Mouse (Mus musculus): Measurements from ENCODE around the gene Klf16. TPM values are rescaled to one million over a fixed set of nuclear protein-coding genes. Genes with fewer than 3 reads are reported as not detected.

Klf16 gene
- total and polyA plus RNA-seq, 3 experiments, result 14.1 to 94.0 (median 38.2) TPM

DNA sequence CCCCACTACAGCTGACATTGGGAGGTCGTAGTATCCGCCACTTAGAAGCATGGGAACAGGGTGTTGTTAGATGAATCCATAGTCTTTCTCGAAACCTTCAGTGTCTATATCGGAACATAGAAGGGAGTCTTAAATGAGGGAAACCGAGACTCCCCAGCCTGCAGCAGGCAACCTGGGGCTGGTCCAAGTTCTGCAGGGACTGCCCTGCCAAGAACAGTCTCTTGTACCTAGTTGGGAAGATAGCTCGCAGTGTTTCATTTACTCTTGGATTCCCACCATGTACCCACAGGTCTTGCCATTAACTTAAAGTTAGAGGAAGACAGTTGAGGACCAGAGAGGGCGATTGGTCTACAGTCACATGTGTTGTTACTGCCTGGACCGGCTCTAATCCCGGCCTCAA is 43.2 kb upstream of the Klf16 start:
- no peak overlapping the region for H3K9ac ChIP-seq (ENCODE audit: insufficient read depth, low read depth)
- H3K27ac ChIP-seq (ENCODE audit: insufficient read depth, low read depth), result no peak overlapping the region
- in situ Hi-C loops (cut with MboI; ENCODE audit: low pct_ligation_motif_present, low pct_unique_long_range_greater_than_20kb, low sequenced_read_pairs), result no loop called here
- peaks cover 13 to 30% of the 10 kb centered on the region in 2 experiments for H3K36me3 ChIP-seq (replicated peaks in 1 of 2; ENCODE audit: control insufficient read depth in 1 of 2, insufficient read depth in 1 of 2, low read length in 1 of 2)
- no peak for DNase-seq (ENCODE audit: extremely low read depth)
- no peaks in the 10 kb centered on the region for H3K9me3 ChIP-seq (replicated peaks; ENCODE audit: low read length)
- dilution Hi-C loops (cut with MboI; ENCODE audit: extremely low pct_ligation_motif_present, extremely low pct_unique_long_range_greater_than_20kb, low sequenced_read_pairs), result no loop called here
- no peak overlapping the region for H3K4me2 ChIP-seq (ENCODE audit: insufficient read depth, low read depth, poor library complexity, severe bottlenecking)
- H3K4me3 ChIP-seq (replicated peaks in 1 of 3; ENCODE audit: low read depth in 2 of 3, low read length in 2 of 3, poor library complexity in 1 of 3), result no peak overlapping the region
- peaks cover 18 to 29% of the 10 kb centered on the region in 2 experiments for H3K4me1 ChIP-seq (ENCODE audit: control insufficient read depth in 1 of 2, insufficient read depth in 2 of 2)
- no peaks in the 10 kb centered on the region for H3K27me3 ChIP-seq (replicated peaks)
- H3K79me2 ChIP-seq (replicated peaks; ENCODE audit: control insufficient read depth, extremely low read depth, insufficient read depth, poor library complexity, severe bottlenecking), result peaks cover 18% of the 10 kb centered on the region
- TF ChIP-seq NELFE (IDR thresholded peaks at IDR 0.05; ENCODE audit: low read depth, low read length), result no peak
- no peak for TF ChIP-seq EP300 (IDR thresholded peaks at IDR 0.05; ENCODE audit: low read length)
- TF ChIP-seq MAFK (IDR thresholded peaks at IDR 0.05; ENCODE audit: insufficient replicate concordance, low read length), result no peak
- TF ChIP-seq MAX (IDR thresholded peaks at IDR 0.05; ENCODE audit: low read length), result no peak
- TF ChIP-seq HCFC1 (IDR thresholded peaks at IDR 0.05; ENCODE audit: low read depth, low read length), result no peak
- no peak for TF ChIP-seq GABPA (IDR thresholded peaks at IDR 0.05; ENCODE audit: insufficient replicate concordance, low read depth, low read length)
- TF ChIP-seq TCF12 (IDR thresholded peaks at IDR 0.05; ENCODE audit: low read depth, low read length), result no peak
- TF ChIP-seq ETS1 (conservative IDR thresholded peaks at IDR 0.05; ENCODE audit: low read depth, low read length), result no peak
- no peak for TF ChIP-seq KAT2A (IDR thresholded peaks at IDR 0.05; ENCODE audit: insufficient replicate concordance, low read length)
- TF ChIP-seq UBTF (IDR thresholded peaks at IDR 0.05; ENCODE audit: low read depth, low read length), result no peak
- TF ChIP-seq PAX5 (IDR thresholded peaks at IDR 0.05; ENCODE audit: low read length), result no peak
- TF ChIP-seq MEF2A (IDR thresholded peaks at IDR 0.05; ENCODE audit: borderline replicate concordance, low read depth, low read length), result no peak
- TF ChIP-seq SIN3A (IDR thresholded peaks at IDR 0.05; ENCODE audit: low read length), result no peak
- TF ChIP-seq ZC3H11A (IDR thresholded peaks at IDR 0.05; ENCODE audit: low read depth, low read length), result no peak
- TF ChIP-seq NRF1 (IDR thresholded peaks at IDR 0.05; ENCODE audit: low read depth, low read length), result no peak
- TF ChIP-seq ELF1 (IDR thresholded peaks at IDR 0.05; ENCODE audit: low read depth, low read length), result no peak
- TF ChIP-seq CHD2 (IDR thresholded peaks at IDR 0.05; ENCODE audit: low read length), result no peak
- TF ChIP-seq MYC (IDR thresholded peaks at IDR 0.05; ENCODE audit: low read depth, low read length), result no peak
- TF ChIP-seq ZMIZ1 (IDR thresholded peaks at IDR 0.05; ENCODE audit: low read depth, low read length), result no peak

- in situ Hi-C loops (cut with MboI; ENCODE audit: low pct_ligation_motif_present, low pct_unique_long_range_greater_than_20kb, low sequenced_read_pairs), result no loop called here
- dilution Hi-C loops (cut with MboI; ENCODE audit: extremely low pct_ligation_motif_present, extremely low pct_unique_long_range_greater_than_20kb, low sequenced_read_pairs), result no loop called here
- H3K9me3 ChIP-seq (replicated peaks; ENCODE audit: low read length), result no peaks in the 10 kb centered on the region
- no peak overlapping the region for H3K27ac ChIP-seq (ENCODE audit: insufficient read depth, low read depth)
- no peak for DNase-seq (ENCODE audit: extremely low read depth)
- H3K9ac ChIP-seq (ENCODE audit: insufficient read depth, low read depth), result no peak overlapping the region
- no peak overlapping the region for H3K4me2 ChIP-seq (ENCODE audit: insufficient read depth, low read depth, poor library complexity, severe bottlenecking)
- H3K79me2 ChIP-seq (replicated peaks; ENCODE audit: control insufficient read depth, extremely low read depth, insufficient read depth, poor library complexity, severe bottlenecking), result peaks cover 14% of the 10 kb centered on the region
- no peak overlapping the region for H3K4me3 ChIP-seq (replicated peaks in 1 of 3; ENCODE audit: low read depth in 2 of 3, low read length in 2 of 3, poor library complexity in 1 of 3)
- TF ChIP-seq ETS1 (conservative IDR thresholded peaks at IDR 0.05; ENCODE audit: low read depth, low read length) (no peak), ELF1 (IDR thresholded peaks at IDR 0.05; ENCODE audit: low read depth, low read length) (no peak), CHD2 (IDR thresholded peaks at IDR 0.05; ENCODE audit: low read length) (no peak), ZMIZ1 (IDR thresholded peaks at IDR 0.05; ENCODE audit: low read depth, low read length) (no peak), RAD21 (IDR thresholded peaks at IDR 0.05; ENCODE audit: low read depth, low read length) (no peak), SIN3A (IDR thresholded peaks at IDR 0.05; ENCODE audit: low read length) (no peak), MAFK (IDR thresholded peaks at IDR 0.05; ENCODE audit: insufficient replicate concordance, low read length) (no peak), UBTF (IDR thresholded peaks at IDR 0.05; ENCODE audit: low read depth, low read length) (no peak), MXI1 (IDR thresholded peaks at IDR 0.05; ENCODE audit: low read depth, low read length) (no peak), KAT2A (IDR thresholded peaks at IDR 0.05; ENCODE audit: insufficient replicate concordance, low read length) (no peak), MEF2A (IDR thresholded peaks at IDR 0.05; ENCODE audit: borderline replicate concordance, low read depth, low read length) (no peak), GABPA (IDR thresholded peaks at IDR 0.05; ENCODE audit: insufficient replicate concordance, low read depth, low read length) (no peak), NRF1 (IDR thresholded peaks at IDR 0.05; ENCODE audit: low read depth, low read length) (no peak), MAZ (IDR thresholded peaks at IDR 0.05; ENCODE audit: low read depth, low read length) (no peak), ZKSCAN1 (IDR thresholded peaks at IDR 0.05; ENCODE audit: borderline replicate concordance, low read depth, low read length) (no peak), E2F4 (IDR thresholded peaks at IDR 0.05; ENCODE audit: insufficient replicate concordance, low read depth, low read length) (no peak), TBP (conservative IDR thresholded peaks at IDR 0.05; ENCODE audit: low read depth, low read length) (no peak), POLR2AphosphoS2 (IDR thresholded peaks at IDR 0.05; ENCODE audit: low read depth, low read length) (no peak)
- H3K36me3 ChIP-seq (replicated peaks in 1 of 2; ENCODE audit: control insufficient read depth in 1 of 2, insufficient read depth in 1 of 2, low read length in 1 of 2), result peaks cover 19 to 30% of the 10 kb centered on the region in 2 experiments
- H3K4me1 ChIP-seq (ENCODE audit: control insufficient read depth in 1 of 2, insufficient read depth in 2 of 2), result peaks cover 13 to 21% of the 10 kb centered on the region in 2 experiments
- no peaks in the 10 kb centered on the region for H3K27me3 ChIP-seq (replicated peaks)
Observed at GRCm38 (mm10) chr10:80619465-80620244, 42.5 kb upstream of the Klf16 start.
